Mouse (Mus musculus) lung, adult 2 months (tissue): Measurements from ENCODE around the gene Rhobtb3. TPM values are rescaled to one million over a fixed set of nuclear protein-coding genes. Genes with fewer than 3 reads are reported as not detected.
"Not testable (repeated sequence)": the region's sequence is repeated elsewhere in the genome, so short reads cannot be mapped to it uniquely, and the experiment has no call there.

Experiments used
- DNase-seq: peaks from one replicate; pipeline ENCODE4 v3.0.0; 2022
- H3K4me1 ChIP-seq: fragments of 200-500 bp; 2 replicates; pipeline ENCODE4 v1.6.1; 2011; ENCODE audit warnings: low read length; ENCODE audit not compliant: control insufficient read depth, insufficient read depth
- H3K4me3 ChIP-seq: fragments of 200-500 bp; replicated peaks from 2 replicates; pipeline ENCODE3; 2011; ENCODE audit warnings: low read depth, mild to moderate bottlenecking, control low read depth, low read length; ENCODE audit errors: extremely low read depth
- CTCF ChIP-seq: fragments of 200-500 bp; IDR thresholded peaks from 2 replicates; pipeline ENCODE4 v1.5.1; 2011; ENCODE audit warnings: mild to moderate bottlenecking, low read length, control low read depth; ENCODE audit not compliant: insufficient read depth
- POLR2A ChIP-seq: fragments of 200-500 bp; IDR thresholded peaks from 2 replicates; pipeline ENCODE4 v1.6.1; 2011; ENCODE audit warnings: low read depth, mild to moderate bottlenecking, control low read depth, low read length, borderline replicate concordance; ENCODE audit errors: extremely low read depth
- WGBS: fragments of 180-500 bp; shearing (Covaris S2); methylation state at CpG from one replicate; pipeline ENCODE4 v1.1.7; 2018; 5-methylcytosine and 5-hydroxymethylcytosine counted together
- polyA plus RNA-seq: library from polyadenylated mRNA; depleted of rRNA; stranded (reverse); fragments of >200 nt; gene quantifications from 2 replicates; pipeline ENCODE4 v1.2.3, GENCODE M21; 2012; rRNA removed

Gene Rhobtb3
- polyA plus RNA-seq, 1 experiment, result 4.6 TPM

GRCm38 (mm10) chr13:75823201-75823600 lies 120.5 kb downstream of the Rhobtb3 start:
- H3K4me1 ChIP-seq, result no peaks in the 10 kb centered on the region
- WGBS, result 86% methylated on average over 9 of the region's 9 CpGs
- H3K4me3 ChIP-seq, result no peak overlapping the region
- TF ChIP-seq CTCF (no peak), POLR2A (no peak)
- no peak for DNase-seq

GRCm38 (mm10) chr13:75822366-75822765 lies 121.4 kb downstream of the Rhobtb3 start:
- not testable (repeated sequence) for H3K4me3 ChIP-seq, H3K4me1 ChIP-seq, DNase-seq
- WGBS, result 93% methylated on average over 4 of the region's 4 CpGs

DNA sequence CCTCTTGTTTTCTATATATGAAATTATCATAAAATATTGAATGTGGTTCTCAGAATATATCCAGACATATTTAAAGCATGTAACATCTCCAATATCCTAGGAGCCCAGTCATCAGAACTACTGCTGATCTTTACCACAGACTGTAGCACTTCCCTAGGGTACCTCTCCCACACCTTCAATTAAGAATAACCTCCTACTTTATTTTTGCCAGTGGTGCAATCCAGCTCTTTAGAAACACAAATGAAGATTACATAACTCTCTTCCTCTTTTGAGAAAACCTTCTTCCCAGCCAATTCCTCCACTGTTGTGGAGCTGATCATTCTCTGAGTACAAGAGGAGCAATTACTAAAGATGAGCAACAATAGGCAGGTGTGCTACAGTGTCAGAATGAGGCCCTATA lies 123.8 kb downstream of the Rhobtb3 start:
- Histone ChIP-seq H3K4me1 (no peaks in the 10 kb centered on the region), H3K4me3 (no peak overlapping the region)
- DNase-seq, result no peak
- TF ChIP-seq POLR2A, result no peak
- TF ChIP-seq CTCF, result no peak

Other genes starting within 250 kb of the Rhobtb3 start
- 4.2 and 4.7 TPM in 2 replicates for gene Ell2, start 237.2 kb downstream of the Rhobtb3 start, polyA plus RNA-seq
- 23.3 and 65.9 TPM in 2 replicates for gene Glrx, start 104.1 kb downstream of the Rhobtb3 start, polyA plus RNA-seq
- not detected in 2 replicates for gene Spata9, start 23.2 kb upstream of the Rhobtb3 start, polyA plus RNA-seq
- gene Rfesd, start 74.8 kb upstream of the Rhobtb3 start, polyA plus RNA-seq, result 3.7 and 5.7 TPM in 2 replicates
- not detected in 2 replicates for gene Gpr150, start 113.1 kb upstream of the Rhobtb3 start, polyA plus RNA-seq
- 4.3 and 4.8 TPM in 2 replicates for gene Arsk, start 154.7 kb upstream of the Rhobtb3 start, polyA plus RNA-seq
- 5.1 and 8.4 TPM in 2 replicates for gene Ttc37, start 154.8 kb upstream of the Rhobtb3 start, polyA plus RNA-seq